13 mouse cellular contexts compared by ENCODE assay signal in the genomic region with DNA sequence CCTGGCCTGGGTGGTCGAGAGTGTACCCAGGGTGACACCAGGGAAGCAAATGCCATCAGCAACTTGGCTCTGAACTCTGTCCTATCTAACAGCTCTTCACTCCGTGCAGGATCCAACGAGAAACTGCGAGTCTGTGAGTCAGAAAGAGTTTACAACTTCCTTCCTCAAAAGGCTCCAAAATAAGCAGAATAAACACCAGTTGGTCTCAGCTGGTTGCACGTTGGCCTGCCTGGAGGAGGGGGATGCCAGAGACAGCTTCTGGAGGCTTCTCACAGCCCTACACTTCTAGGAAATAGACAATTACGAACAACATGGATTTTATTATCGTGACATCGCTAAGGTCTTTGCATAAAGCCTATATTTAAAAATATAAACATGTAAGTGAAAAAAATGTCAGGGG.
DNase-seq lines count a peak whose midpoint lies in the region; ATAC-seq and TF ChIP-seq lines count a peak whose summit lies in the region.
"Had no signal": no experiment of that assay in that cellular context is flagged by ENCODE, and none has a peak within 500 bp of the region (broad histone marks: within the 10 kb centered on the region; RNA-seq: fewer than 3 reads in every experiment).

No protein-coding gene starts in this region.

- 27% methylated on average over 8 of the region's 8 CpGs for WGBS in lung, embryonic 15.5 days
- 26% methylated on average over 8 of the region's 8 CpGs for WGBS in lung, adult 2 months
- WGBS in intestine, embryonic 15.5 days = 32% methylated on average over 8 of the region's 8 CpGs
- WGBS in kidney, embryonic 16.5 days = 27% methylated on average over 8 of the region's 8 CpGs
- WGBS in stomach, embryonic 16.5 days = 31% methylated on average over 8 of the region's 8 CpGs
- WGBS in hindbrain, postnatal 0 days = 69% methylated on average over 8 of the region's 8 CpGs

- no peak for DNase-seq in lung, adult 2 months
- DNase-seq in left cerebral cortex, adult 9 months (ENCODE audit: low spot score in 2 of 2) = no peak
- no peak for DNase-seq in hindbrain, postnatal 0 days (ENCODE audit: low spot score)
- DNase-seq: adrenal gland, postnatal 10 days; cerebellum, adult 11-12 months; retina, postnatal 1 day had no signal

- ATAC-seq in lung, embryonic 15.5 days (ENCODE audit: borderline replicate concordance, extremely low read depth, low FRiP score, low TSS enrichment) = 0 out of 2 replicates have a peak, but pooled peaks have one; percentile 6
- peak; percentile 59 for ATAC-seq in intestine, embryonic 15.5 days
- ATAC-seq in kidney, embryonic 16.5 days (ENCODE audit: low FRiP score, low TSS enrichment) = peak; percentile 32
- peak; percentile 45; the same call in 1 of the 2 replicates for ATAC-seq in stomach, embryonic 16.5 days (ENCODE audit: insufficient read depth, low FRiP score)
- ATAC-seq in hindbrain, postnatal 0 days = no peak

- H3K27me3 ChIP-seq in lung, embryonic 15.5 days = no peaks in the 10 kb centered on the region
- no peaks in the 10 kb centered on the region for H3K27me3 ChIP-seq in intestine, embryonic 15.5 days (replicated peaks)
- H3K27me3 ChIP-seq in kidney, embryonic 16.5 days (ENCODE audit: insufficient read depth, low read length) = no peaks in the 10 kb centered on the region
- H3K27me3 ChIP-seq in stomach, embryonic 16.5 days (ENCODE audit: control insufficient read depth, insufficient read depth, low read length) = no peaks in the 10 kb centered on the region
- H3K27me3 ChIP-seq in hindbrain, postnatal 0 days (ENCODE audit: insufficient read depth, low read length) = no peaks in the 10 kb centered on the region

- TF ChIP-seq POLR2A in lung, adult 2 months (IDR thresholded peaks at IDR 0.05; ENCODE audit: borderline replicate concordance, extremely low read depth, low read depth, low read length) = no peak

- H3K9ac ChIP-seq in lung, embryonic 15.5 days = no peak overlapping the region
- no peak overlapping the region for H3K9ac ChIP-seq in intestine, embryonic 15.5 days
- no peak overlapping the region for H3K9ac ChIP-seq in kidney, embryonic 16.5 days (replicated peaks; ENCODE audit: low read length)
- no peak overlapping the region for H3K9ac ChIP-seq in stomach, embryonic 16.5 days (ENCODE audit: low read length)
- no peak overlapping the region for H3K9ac ChIP-seq in hindbrain, postnatal 0 days (replicated peaks; ENCODE audit: low read length)
- H3K9ac ChIP-seq: limb, embryonic 15.5 days; midbrain, embryonic 12.5 days; neural tube, embryonic 12.5 days had no signal

- H3K4me3 ChIP-seq in lung, embryonic 15.5 days = no peak overlapping the region
- no peak overlapping the region for H3K4me3 ChIP-seq in lung, adult 2 months (replicated peaks; ENCODE audit: extremely low read depth, low read depth, low read length)
- H3K4me3 ChIP-seq in intestine, embryonic 15.5 days (replicated peaks) = no peak overlapping the region
- H3K4me3 ChIP-seq in kidney, embryonic 16.5 days (ENCODE audit: low read length) = no peak overlapping the region
- no peak overlapping the region for H3K4me3 ChIP-seq in stomach, embryonic 16.5 days (replicated peaks; ENCODE audit: low read length)
- no peak overlapping the region for H3K4me3 ChIP-seq in hindbrain, postnatal 0 days (ENCODE audit: low read length)
- H3K4me3 ChIP-seq: limb, embryonic 15.5 days; midbrain, embryonic 12.5 days; neural tube, embryonic 12.5 days had no signal

- no peak for TF ChIP-seq CTCF in lung, adult 2 months (IDR thresholded peaks at IDR 0.05; ENCODE audit: insufficient read depth, low read length)
- no peak for TF ChIP-seq CTCF in hindbrain, postnatal 0 days (IDR thresholded peaks at IDR 0.05; ENCODE audit: low read depth)

- no peaks in the 10 kb centered on the region for H3K9me3 ChIP-seq in lung, embryonic 15.5 days
- no peaks in the 10 kb centered on the region for H3K9me3 ChIP-seq in intestine, embryonic 15.5 days
- peaks cover 8% of the 10 kb centered on the region for H3K9me3 ChIP-seq in kidney, embryonic 16.5 days (ENCODE audit: low read length)
- 0 out of 2 replicates have a peak, but pooled peaks cover 2% of the 10 kb centered on the region for H3K9me3 ChIP-seq in stomach, embryonic 16.5 days (replicated peaks; ENCODE audit: control insufficient read depth, low read length)
- no peaks in the 10 kb centered on the region for H3K9me3 ChIP-seq in hindbrain, postnatal 0 days (ENCODE audit: low read length)
- H3K9me3 ChIP-seq: limb, embryonic 15.5 days; midbrain, embryonic 12.5 days; neural tube, embryonic 12.5 days had no signal

- peak overlapping the region; percentile 25; the same call in 1 of the 2 replicates for H3K27ac ChIP-seq in lung, embryonic 15.5 days
- H3K27ac ChIP-seq in intestine, embryonic 15.5 days = peak overlapping the region; percentile 41
- peak overlapping the region; percentile 80 for H3K27ac ChIP-seq in kidney, embryonic 16.5 days (ENCODE audit: low read length)
- H3K27ac ChIP-seq in stomach, embryonic 16.5 days (ENCODE audit: low read length) = peak overlapping the region; percentile 21; the same call in 1 of the 2 replicates
- H3K27ac ChIP-seq in hindbrain, postnatal 0 days = no peak overlapping the region
- H3K27ac ChIP-seq: midbrain, embryonic 12.5 days; neural tube, embryonic 12.5 days had no signal

- peaks cover 28% of the 10 kb centered on the region for H3K4me1 ChIP-seq in lung, embryonic 15.5 days
- peaks cover 3% of the 10 kb centered on the region for H3K4me1 ChIP-seq in lung, adult 2 months (ENCODE audit: control insufficient read depth, insufficient read depth, low read length)
- peaks cover 30% of the 10 kb centered on the region for H3K4me1 ChIP-seq in intestine, embryonic 15.5 days (replicated peaks)
- peaks cover 43% of the 10 kb centered on the region for H3K4me1 ChIP-seq in kidney, embryonic 16.5 days (ENCODE audit: insufficient read depth, low read length)
- peaks cover 32% of the 10 kb centered on the region for H3K4me1 ChIP-seq in stomach, embryonic 16.5 days (ENCODE audit: control insufficient read depth, insufficient read depth, low read length)
- H3K4me1 ChIP-seq in hindbrain, postnatal 0 days (ENCODE audit: insufficient read depth, low read length) = peaks cover 6% of the 10 kb centered on the region; the same call in 1 of the 2 replicates

- H3K36me3 ChIP-seq in lung, embryonic 15.5 days = no peaks in the 10 kb centered on the region
- no peaks in the 10 kb centered on the region for H3K36me3 ChIP-seq in intestine, embryonic 15.5 days
- no peaks in the 10 kb centered on the region for H3K36me3 ChIP-seq in kidney, embryonic 16.5 days (ENCODE audit: insufficient read depth, low read length)
- H3K36me3 ChIP-seq in stomach, embryonic 16.5 days (ENCODE audit: control insufficient read depth, insufficient read depth, low read length) = no peaks in the 10 kb centered on the region
- H3K36me3 ChIP-seq in hindbrain, postnatal 0 days (ENCODE audit: insufficient read depth, low read length) = no peaks in the 10 kb centered on the region
- H3K36me3 ChIP-seq: limb, embryonic 15.5 days; midbrain, embryonic 12.5 days; neural tube, embryonic 12.5 days had no signal

- H3K4me2 ChIP-seq in lung, embryonic 15.5 days = no peak overlapping the region
- H3K4me2 ChIP-seq in intestine, embryonic 15.5 days (replicated peaks) = no peak overlapping the region
- 0 out of 2 replicates have a peak overlapping the region, but pooled peaks have one; percentile 7 for H3K4me2 ChIP-seq in kidney, embryonic 16.5 days (replicated peaks; ENCODE audit: low read depth, low read length)
- no peak overlapping the region for H3K4me2 ChIP-seq in stomach, embryonic 16.5 days (ENCODE audit: low read depth, low read length)
- no peak overlapping the region for H3K4me2 ChIP-seq in hindbrain, postnatal 0 days (ENCODE audit: low read depth, low read length)
- H3K4me2 ChIP-seq: midbrain, embryonic 12.5 days; neural tube, embryonic 12.5 days had no signal
